Mouse (Mus musculus): ENCODE measurements around the gene Zfp523.

Gene Zfp523

DNA sequence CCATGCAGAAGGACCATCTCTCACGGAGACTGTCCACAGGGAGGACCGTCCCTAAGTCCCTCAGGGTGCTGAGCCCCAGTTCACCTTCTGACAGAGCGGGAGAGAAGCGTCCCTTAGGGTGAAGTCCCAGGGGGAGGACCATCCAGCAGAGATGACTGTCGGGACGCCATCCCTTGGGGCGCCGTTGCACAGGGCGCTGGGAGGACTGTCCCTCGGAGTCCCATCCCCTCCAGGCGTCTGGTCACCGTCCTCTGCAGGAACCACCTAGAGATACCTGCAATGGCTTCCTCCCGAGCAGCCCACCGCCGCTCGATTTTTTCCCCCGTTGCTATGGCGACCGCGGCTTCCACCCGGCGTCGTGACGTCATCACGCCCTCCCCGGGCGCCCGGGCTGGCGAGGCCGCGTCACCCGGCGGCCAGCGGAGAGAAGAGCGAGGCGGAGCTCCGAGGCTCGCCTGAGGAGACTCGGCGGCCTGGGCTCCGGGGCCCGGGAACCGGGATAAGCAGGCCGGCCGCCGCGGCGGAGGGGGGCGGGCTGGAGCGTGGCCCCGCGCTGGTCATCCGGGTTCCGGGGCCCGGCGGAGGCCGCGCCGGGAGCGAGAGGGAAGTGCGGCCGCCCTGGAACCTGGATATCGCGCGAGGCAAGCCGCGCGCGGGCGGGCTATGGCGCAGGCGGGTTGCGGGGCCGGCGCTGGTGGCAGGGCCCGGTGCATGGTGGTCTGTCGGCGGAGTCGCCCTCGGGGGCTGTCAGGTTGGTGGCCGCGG lies at the start of gene Zfp523:
Gene Zfp523, plus strand, starts transcription at position 355 of the 765 bp plus-strand sequence.
- peak; percentile 65 for DNase-seq (ENCODE audit: low spot score)

DNA sequence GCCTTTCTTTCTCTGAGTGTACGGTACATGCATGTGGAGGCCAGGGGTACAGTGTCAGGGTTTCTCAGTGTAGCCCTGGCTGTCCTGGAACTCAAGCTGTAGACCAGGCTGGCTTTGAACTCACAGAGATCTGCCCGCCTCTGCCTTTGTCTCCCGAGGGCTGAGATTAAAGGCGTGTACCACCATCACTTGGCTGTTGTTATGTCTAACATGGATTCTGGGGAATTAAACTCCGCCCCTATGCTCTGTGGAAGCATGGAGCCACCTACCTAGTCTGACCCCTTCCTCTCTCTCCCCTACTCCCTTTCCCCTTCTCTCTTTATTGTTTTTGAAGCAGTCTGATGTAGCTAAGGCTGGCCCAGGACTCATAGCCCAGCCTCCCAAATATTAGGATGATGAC lies 47.1 kb upstream of the Zfp523 start:
- no peak for DNase-seq (ENCODE audit: low spot score)

DNA sequence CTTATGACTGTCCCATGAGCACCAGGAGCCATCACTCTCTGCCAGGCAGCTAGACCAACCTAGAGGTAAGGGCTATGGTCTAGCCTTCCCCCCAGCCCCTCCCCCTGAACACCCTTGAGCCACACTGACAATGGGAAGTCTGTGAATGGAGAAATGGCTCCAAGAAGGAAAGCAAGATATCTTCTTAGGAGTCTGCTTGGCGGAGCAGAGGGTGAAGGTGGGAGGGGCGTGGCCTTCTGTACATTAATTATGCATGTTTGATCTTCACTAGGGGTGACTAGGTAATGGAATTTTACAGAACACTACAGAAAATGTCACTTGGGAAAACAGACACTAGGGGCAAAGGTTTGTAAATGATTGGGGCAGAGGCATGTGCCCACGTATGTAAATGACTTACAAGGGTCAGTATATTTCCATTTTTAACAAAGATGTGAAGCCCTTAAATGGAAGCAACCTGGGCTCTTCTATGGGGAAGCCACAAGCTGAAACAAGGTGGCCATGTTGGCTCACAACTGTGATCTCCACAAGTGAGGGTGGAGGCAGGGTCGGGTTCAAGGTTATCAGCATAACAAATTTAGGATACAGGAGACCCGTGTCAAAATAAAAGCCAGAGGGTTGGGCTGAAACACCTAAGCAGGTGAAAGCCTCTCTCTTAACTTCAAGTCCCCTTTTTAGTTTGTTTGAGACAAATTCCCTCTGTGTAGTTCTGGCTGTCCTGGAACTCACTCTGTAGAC lies 46.4 kb upstream of the Zfp523 start:
- no peak for DNase-seq (ENCODE audit: low spot score)

DNA sequence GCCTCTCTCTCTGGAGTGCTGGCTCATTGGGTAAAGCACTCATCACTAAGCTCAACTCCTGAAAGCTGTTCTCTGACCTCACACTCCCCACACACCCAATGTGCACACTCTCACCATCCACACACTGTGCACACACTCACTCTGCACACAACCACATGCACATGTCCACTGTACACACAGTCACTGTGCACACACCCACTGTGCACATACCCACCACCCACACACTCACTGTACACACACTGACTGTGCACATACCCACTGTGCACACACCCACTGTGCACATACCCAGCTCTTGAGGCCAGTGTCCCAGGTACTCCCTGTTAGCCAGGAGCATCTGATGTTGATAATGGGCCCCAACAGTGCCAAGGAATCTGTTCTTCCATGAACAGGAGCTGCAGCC lies 45.8 kb upstream of the Zfp523 start:
- no peak for DNase-seq (ENCODE audit: low spot score)

DNA sequence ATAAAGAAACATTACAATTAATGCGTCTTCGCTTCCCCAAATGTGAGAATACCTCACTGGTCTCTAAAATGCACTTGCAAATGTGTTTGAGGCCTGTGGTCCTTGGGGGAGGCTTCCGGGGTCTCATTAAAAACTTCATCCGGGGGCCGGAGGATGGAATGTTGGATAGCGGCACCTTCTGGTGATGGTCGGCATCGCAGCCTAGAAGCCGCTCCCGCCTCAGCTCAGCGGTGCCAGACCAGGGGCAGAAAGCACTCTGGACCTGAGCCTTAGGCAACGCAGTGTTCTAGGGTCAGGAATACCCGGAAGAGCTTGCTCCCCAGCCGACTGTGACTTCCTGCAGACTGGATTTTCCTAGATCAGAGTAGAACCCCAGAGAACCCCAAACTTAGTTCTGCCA lies 43.7 kb upstream of the Zfp523 start:
- no peak for DNase-seq (ENCODE audit: low spot score)

DNA sequence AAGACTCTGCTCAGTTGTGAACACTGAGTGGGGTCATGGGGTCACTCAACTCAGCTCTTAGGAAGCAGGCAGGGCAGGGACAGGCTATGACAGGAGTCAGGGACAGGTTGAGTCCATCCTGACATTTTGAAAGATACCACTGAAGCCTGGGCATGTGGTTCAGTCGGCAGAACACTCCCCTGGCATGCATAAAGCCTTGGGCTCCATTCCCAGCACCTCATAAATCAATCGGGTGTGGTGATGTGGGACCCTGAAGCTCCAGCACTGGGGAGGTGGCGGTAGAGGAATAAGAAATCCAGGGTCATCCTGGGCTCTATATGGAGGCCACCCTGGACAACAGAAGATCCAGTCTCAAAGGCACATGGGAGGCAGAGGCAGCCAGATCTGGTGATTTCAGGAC lies 41.4 kb upstream of the Zfp523 start:
- no peak for DNase-seq (ENCODE audit: low spot score)

DNA sequence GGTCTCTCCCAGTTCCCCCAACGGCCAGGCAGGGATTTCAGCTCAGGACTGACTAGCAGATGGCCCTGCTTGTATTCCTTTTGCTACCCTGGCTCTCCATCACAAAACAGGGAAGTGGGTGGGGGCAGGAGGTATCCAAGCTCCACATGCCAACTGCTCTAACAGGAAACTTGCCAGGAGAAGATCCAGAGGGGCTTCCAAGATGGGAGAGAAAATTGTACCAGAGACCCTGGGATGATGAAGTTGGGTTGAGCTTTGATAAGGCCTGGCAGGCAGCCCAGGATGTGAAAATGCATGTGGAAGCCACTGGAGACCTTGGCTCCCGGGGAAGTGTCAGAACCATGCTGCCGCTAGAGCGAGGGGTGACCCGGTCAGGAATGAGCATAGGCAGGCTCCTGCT lies 40.7 kb upstream of the Zfp523 start:
- no peak for DNase-seq (ENCODE audit: low spot score)

DNA sequence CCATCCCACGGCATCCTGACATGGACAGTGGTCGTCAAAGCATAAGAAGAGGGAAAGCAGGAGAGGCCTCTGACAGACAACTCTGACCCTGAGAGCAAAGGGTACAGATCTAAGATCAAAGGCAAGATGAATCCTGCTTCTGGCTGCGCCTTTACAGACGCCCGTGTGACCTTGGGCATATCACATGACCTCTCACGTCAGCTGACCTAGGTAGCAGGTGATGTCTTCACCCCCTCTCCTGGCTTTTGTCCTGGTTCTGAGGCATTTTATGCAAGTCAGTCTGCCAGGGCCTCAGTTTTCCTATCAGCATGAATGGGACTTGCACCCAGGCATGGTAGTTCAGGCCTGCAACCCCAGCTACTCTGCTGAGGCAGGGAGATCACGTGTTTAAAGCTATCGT lies 38.9 kb upstream of the Zfp523 start:
- no peak for DNase-seq (ENCODE audit: low spot score)

DNA sequence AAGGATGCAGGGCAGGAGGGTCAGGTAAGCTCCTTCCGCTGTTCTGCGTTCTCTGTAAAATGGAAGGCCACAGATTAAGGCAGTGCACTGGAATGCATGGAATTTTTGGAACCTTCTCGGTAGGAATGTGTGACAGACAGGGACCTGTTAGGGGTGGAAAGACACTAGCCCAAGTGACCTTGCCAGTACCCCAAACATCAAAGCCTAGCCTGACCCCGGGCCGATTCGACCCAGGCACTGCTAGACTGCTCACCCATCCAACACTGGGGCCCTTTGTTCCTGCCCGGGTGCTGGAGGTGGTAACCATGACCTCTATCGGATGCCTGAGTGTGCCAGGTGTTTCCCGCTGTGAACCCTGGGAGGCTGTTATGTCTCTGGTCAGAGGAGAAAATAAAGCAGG lies 38.2 kb upstream of the Zfp523 start:
- no peak for DNase-seq (ENCODE audit: low spot score)

DNA sequence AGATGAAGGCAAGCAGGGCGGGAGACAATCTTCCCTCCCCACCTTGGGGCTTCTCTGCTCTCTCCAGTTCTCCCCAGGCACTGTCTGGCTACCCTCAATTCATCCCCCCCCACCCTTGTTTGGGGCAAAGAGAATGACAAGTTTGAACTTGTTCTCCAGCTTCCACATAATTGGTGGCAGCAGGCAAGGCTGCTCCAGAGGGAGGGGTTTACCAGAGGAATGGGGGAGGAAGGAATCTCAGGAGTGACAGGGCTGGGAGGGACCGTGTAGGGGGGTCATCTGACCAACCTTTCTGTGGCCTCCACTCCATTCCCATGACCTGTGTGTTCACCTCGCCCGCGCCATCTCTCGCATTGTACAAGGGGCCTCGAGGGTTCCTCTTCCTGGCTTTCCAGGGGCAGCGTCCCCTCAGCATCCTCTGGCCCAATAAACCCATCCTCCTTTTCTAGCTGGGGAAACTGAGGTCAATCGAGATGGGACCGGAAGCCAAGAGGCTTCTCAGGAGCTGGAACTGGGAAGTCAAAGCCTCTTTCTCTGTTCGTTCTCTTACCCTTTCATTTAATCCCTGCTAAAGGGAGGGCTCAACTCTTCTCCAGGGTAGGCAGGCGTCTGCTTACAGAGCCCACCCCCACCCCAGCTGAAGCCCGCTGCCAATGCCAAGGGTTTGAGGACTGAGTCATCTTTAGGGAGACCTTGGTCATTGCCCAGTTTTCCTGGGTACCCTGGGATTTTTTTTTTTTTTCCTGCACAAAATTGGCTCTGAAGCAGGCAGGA lies 36.3 kb upstream of the Zfp523 start:
- DNase-seq (ENCODE audit: low spot score) = no peak

DNA sequence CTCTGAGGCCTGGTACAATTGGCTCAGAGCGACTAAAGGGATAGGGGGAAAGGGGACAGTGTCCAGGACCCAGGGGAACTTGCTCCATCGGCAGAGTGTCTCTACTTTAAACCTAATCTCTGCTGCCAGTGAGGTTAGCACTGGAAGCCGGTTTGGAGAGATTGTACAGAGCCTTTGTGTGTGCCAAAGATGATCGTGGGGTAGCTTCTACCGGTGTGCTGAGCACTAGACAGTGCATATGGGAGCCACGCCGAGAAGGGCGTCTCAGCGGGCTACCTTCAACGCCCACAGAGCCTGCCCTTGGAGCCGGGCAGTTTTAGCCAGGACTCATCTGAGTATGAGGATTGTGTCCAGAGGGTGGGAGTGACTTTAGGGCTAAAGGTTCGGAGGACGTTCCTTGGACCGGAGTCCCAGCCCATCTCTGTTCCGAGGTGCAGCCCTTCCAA lies 35.7 kb upstream of the Zfp523 start:
- no peak for DNase-seq (ENCODE audit: low spot score)

DNA sequence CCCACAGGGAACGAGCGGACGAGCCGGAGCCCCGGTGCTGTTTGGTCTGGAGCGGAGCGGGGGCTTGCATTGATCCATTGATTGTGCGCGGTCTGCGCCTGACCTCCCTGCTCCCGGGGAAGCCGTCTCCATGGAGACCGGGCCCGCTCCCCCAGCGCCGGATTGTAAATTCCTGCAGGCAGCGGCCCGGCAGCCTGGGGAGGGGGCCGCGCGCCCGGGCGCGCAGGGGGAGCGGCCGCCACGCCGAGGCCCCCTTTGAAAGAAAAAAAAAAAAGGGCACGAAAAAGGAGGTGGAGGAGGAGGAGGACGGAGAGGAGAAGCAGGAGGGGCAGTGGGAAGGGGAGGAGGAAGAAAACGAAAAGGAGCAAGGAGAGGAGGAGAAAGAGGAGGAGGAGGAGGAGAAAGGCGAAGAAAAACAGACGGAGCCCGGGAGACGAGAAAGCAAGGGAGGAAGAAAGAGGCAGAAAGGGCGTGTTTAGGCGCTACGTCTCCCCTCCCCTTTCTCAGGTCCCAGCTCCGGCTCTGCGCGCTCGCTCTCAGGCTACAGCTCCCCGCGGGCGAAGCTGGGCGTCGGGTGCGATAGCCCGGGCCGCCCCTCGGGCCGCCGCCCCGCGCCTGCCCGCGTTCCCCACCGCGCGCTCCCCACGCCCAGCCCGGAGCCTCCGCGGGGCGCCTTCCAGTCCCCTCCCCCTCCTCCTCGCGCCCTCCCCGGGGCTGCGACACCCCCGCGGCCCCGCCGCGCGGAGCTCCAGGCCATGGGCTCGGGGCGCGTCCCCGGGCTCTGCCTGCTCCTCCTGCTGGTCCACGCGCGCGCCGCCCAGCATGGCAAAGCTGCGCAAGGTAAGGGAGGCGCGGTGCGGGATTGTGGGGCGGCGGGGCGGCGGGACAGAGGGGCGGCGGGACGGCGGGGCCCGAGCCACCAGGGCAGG lies 34.9 kb upstream of the Zfp523 start, which contains the start of gene Scube3:
Gene Scube3, plus strand, starts transcription at position 371 of the 929 bp plus-strand sequence.
- DNase-seq (ENCODE audit: low spot score) = no peak

DNA sequence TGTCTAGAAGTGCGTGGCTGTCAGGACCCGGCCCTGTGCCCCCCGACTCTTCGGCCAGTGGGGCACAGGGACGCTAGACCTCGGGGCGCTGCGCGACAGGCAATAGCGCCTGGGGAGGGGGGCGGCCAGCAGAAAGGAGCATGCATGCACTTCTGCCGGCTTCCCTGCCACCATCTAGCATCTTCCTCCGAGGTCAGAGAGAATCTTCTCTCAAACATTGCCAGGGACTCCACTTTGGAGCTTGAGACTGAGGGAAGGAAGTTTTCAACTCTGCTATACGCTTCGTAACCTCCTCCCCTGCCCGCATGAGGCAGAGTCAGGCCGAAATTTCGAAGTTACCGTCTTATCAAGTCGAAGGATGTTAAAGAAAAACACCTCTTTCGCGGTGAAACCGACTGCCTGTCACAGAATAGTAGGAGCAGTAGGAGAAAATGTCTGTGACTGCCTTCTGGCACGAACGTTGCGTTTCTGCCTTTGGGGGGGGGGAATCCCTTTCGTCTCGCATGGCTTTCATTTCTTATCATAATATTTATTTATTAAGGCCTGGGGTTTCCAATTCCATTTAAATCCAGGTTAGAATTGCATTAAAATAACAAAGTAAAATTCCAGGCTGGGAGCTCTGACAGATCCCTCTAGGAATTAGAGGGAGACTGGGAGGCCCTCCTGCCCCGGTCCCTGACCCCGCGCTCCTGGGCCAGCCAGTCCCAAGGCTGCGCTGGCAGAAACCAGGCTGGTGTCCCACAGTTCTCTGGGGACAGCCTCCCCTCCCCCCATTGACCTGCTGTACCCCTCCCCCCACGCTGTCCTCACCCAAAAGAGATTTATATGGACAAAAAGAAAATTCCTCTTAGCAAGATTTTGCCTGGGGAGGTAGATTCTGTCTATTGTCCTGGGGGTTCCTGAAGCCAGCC lies 34.0 kb upstream of the Zfp523 start:
- DNase-seq (ENCODE audit: low spot score) = no peak

DNA sequence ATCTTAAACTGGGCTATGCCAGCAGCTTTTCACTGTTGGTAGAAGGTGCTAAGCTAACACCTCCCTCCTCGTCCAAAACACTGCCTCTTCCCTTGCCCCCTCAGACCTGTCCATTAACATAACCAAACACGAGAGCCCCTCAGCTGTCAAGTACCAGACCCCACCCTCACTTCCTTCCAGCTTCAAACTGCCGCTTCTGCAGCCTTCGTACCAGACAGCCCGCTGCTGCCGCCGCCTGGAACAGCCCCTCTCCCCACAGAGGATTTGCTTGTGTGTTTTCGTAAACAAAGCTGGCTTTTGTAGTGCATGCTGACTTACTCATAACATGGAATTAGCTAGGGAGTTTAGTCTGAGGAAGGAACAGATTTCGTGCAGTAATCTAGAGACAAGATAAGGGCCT lies 33.2 kb upstream of the Zfp523 start:
- no peak for DNase-seq (ENCODE audit: low spot score)

DNA sequence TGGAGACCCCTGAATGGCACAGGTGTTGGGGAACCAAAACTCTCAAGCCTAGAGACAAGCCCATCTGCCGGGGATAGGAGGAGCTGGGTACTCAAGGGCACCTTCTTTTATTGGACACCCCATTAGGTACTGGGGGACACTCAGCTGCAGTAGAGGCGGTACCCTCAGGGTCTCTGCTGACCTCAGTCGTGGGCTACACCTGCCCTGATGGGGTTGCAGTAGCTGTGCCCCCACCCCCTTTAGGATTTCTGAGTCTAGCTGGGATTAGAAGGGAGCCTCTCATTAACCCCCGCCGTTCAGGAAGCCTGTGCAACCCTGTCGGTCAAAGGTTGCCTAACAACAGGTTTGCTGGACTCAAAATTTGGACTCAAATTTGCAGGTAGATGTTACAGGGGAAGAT lies 32.7 kb upstream of the Zfp523 start:
- DNase-seq (ENCODE audit: low spot score) = no peak

DNA sequence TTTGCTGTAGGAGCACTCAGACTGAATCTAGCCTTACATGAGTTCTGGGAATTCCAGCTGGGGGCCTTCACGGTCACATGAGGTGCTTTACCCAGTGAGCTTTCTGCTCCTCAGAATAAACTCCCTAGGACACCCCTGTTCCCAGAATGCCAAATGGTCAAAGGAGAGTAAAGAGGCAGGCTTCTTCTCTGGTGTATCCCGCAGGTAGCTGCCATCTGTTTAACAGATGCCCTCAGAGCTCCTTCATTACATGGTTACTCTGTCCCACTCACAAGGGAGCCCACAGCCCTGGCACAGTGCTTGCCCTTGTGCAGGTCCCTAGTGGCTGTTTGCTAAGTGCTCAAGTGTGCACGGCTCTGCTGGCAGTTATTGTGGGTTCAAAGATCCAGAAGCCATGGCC lies 28.6 kb upstream of the Zfp523 start:
- DNase-seq (ENCODE audit: low spot score) = no peak

DNA sequence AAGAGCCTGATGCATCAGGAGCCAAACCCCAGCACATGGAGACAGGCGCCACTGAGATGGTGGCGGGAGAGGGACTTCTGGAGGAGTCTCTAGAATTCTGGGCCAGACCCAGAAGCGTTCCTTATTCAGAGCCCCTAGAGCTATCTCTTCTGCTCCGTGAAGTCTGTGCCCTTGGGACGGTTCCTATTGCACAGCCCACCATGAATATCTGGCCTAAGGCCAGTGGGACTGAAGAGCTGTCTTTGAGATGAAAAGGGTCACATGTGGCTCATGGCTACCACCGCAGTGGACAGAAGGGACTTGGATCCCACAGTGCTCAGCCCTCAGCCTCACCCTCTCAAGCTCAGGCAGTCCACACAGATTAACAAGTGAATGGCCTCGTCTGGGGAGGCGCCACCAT lies 27.2 kb upstream of the Zfp523 start:
- no peak for DNase-seq (ENCODE audit: low spot score)

DNA sequence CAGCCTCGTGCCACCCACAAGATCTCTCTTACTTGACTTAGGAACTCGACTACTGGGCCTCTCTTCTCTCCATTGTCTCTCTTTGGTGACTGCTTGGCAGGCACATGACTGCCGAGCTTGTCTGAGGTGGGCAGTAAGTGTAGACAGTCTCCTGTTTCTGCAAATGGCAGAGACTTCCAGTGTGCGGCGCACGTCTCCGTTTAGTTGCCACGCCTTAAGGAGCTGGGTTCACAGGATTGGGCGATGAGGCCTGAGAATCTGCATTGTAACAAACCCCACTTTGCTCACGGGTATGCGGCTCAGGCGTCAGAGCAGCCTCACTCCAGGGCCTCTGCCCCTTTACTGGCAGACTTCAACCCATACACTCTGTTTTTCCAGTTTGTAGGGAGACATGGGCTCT lies 26.5 kb upstream of the Zfp523 start:
- no peak for DNase-seq (ENCODE audit: low spot score)

DNA sequence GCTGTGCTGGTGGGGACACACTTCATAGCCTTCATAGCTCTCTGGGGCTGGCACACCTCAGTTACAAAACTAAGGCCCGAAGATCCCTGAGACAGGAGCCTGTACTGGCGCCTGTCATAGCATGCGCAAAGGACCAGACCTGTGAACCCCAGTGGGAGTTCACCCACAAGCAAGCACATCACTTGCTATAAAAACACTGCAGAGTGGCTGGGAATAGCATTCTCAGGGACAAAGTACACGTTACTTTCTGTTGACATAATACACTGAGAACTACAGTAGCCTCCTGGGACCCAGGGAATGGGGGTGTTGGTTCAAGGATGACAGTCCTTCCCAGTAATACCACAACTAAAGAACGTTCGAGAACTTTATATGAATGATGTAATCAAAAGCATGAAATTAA lies 23.8 kb upstream of the Zfp523 start:
- no peak for DNase-seq (ENCODE audit: low spot score)

DNA sequence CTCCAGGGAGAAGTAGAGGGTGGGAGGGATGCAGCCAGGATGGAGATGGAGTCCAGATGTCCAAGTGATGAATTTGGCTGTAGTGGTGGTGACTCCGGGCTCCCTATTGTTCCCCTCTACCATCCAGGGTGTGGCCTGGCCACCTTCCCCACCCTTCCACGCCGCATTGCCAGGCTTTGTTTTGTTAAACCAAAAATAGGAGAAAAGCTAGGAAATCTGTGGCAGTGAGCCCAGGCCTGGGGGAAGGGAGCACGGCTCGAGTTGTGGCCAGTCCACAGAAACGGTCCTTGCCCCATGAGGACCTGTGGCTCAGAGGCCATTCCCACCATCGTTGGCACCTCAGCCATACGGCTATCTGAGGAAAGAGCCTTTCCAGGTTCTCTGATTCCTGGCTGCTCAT lies 22.0 kb upstream of the Zfp523 start:
- no peak for DNase-seq (ENCODE audit: low spot score)

DNA sequence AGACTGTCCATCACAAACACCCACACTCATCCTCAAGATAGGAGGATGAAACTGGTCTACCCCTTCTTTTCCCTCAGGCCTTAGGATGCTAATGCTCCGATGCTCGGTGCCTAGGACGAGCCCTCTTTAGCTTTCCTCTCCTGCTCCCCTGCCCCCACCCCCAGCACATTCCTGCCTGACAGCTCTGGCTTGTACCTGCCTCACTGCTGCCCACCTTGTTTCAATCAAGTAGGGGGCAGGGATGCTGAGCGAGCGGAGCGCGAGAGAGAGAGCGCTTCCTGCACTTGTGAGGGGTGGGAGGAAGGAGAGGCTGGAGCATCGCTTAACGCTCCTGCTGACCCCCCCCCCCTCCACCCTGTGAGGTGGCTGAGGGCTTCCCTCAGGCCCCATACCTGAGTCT lies 16.6 kb upstream of the Zfp523 start:
- DNase-seq (ENCODE audit: low spot score) = no peak

Data from c-Kit-positive CD71-positive TER-119-positive erythroid progenitor cells, embryonic 14.5 days (primary cell).